Mouse (Mus musculus): Measurements from ENCODE around the gene Prdx2. TPM values are rescaled to one million over a fixed set of nuclear protein-coding genes. Genes with fewer than 3 reads are reported as not detected.

Gene Prdx2
- total RNA-seq, 1 experiment, result 328 TPM

- peaks cover 15% of the 10 kb centered on the region for H3K36me3 ChIP-seq (ENCODE audit: control insufficient read depth, insufficient read depth, low read length, poor library complexity, severe bottlenecking)
- peak overlapping the region; percentile 85 for H3K27ac ChIP-seq (ENCODE audit: insufficient read depth, low read depth, low read length, poor library complexity, severe bottlenecking)
- H3K4me1 ChIP-seq (ENCODE audit: control insufficient read depth in 2 of 2, insufficient read depth in 2 of 2, low read length in 2 of 2, poor library complexity in 1 of 2), result peaks cover 4 to 5% of the 10 kb centered on the region in 2 experiments; a peak in 2 of 4 replicates
- peak overlapping the region; percentile 86 for H3K9ac ChIP-seq (ENCODE audit: insufficient read depth, low read depth, low read length, poor library complexity, severe bottlenecking)
- H3K4me3 ChIP-seq (ENCODE audit: insufficient read depth in 1 of 2, low read depth in 1 of 2, low read length in 2 of 2, poor library complexity in 1 of 2, severe bottlenecking in 1 of 2), result peak overlapping the region; percentile 59 to 83
- no peak for DNase-seq (ENCODE audit: low read depth, low spot score)
- H3K9me3 ChIP-seq (ENCODE audit: control insufficient read depth, insufficient read depth, low read depth, low read length), result no peaks in the 10 kb centered on the region
- TF ChIP-seq HCFC1 (IDR thresholded peaks at IDR 0.05; ENCODE audit: borderline replicate concordance, insufficient read depth, low read length) (no peak), MAFK (IDR thresholded peaks at IDR 0.05; ENCODE audit: insufficient read depth, low read depth, low read length) (no peak), ZC3H11A (IDR thresholded peaks at IDR 0.05; ENCODE audit: borderline replicate concordance, low read depth, low read length) (peak; percentile 45), CHD2 (IDR thresholded peaks at IDR 0.05; ENCODE audit: low read depth, low read length) (0 out of 2 replicates have a peak, but pooled peaks have one; percentile 30), ZNF384 (IDR thresholded peaks at IDR 0.05; ENCODE audit: low read depth, low read length) (peak; percentile 60; the same call in 1 of the 2 replicates)
- in situ Hi-C loops (cut with MboI; ENCODE audit: low sequenced_read_pairs in 2 of 2, unreplicated experiment in 2 of 2), result no loop called here
These were observed 6.0 kb downstream of the Prdx2 start for GRCm38 (mm10) chr8:84975434-84975833.

DNA sequence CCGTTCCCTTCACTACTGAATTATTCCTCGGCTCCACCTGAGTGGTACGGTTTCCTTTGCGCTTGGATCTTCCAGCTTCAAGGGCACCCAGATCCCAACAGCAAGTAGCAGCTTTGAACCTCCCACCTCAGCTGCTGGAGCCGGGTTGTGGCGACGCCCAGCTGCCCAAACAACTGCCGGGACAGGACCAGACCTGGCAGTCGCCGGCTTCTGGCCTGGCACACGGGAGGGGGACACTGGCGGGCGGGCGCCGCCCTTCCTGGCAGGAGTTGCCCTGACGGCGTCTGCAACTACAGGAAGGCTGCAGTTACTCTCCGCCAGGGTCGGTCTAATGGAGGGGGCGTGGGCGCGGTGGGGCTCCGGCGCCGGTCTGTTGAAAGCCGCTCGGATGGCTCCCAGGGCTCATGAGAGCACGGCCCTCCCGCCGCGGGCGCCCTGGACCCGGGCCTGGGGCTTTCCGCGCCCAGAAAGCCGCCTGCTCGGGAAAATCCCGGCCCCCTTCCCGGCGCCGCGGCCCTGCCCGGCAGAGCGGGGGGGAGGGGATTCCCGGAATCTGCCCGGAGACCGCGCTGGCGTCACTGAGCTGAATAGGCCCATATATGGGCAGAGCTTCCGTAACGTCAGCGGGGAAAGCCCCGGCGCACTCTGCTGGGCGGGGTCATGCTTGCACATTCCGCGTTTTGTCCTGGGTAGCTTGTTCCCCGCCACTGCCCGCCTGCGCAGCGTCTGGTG lies 6.8 kb downstream of the Prdx2 start:
- Histone ChIP-seq H3K9me3 (ENCODE audit: control insufficient read depth, insufficient read depth, low read depth, low read length) (no peaks in the 10 kb centered on the region), H3K27ac (ENCODE audit: insufficient read depth, low read depth, low read length, poor library complexity, severe bottlenecking) (peak overlapping the region; percentile 85), H3K9ac (ENCODE audit: insufficient read depth, low read depth, low read length, poor library complexity, severe bottlenecking) (peak overlapping the region; percentile 86), H3K4me3 (ENCODE audit: insufficient read depth in 1 of 2, low read depth in 1 of 2, low read length in 2 of 2, poor library complexity in 1 of 2, severe bottlenecking in 1 of 2) (peak overlapping the region; percentile 59 to 83), H3K4me1 (ENCODE audit: control insufficient read depth in 2 of 2, insufficient read depth in 2 of 2, low read length in 2 of 2, poor library complexity in 1 of 2) (peaks cover 6 to 7% of the 10 kb centered on the region in 2 experiments; a peak in 3 of 4 replicates), H3K36me3 (ENCODE audit: control insufficient read depth, insufficient read depth, low read length, poor library complexity, severe bottlenecking) (peaks cover 10% of the 10 kb centered on the region)
- in situ Hi-C loops (cut with MboI; ENCODE audit: low sequenced_read_pairs in 2 of 2, unreplicated experiment in 2 of 2), result no loop called here
- TF ChIP-seq HCFC1 (IDR thresholded peaks at IDR 0.05; ENCODE audit: borderline replicate concordance, insufficient read depth, low read length) (no peak; the same call in 1 of the 2 replicates), ZC3H11A (IDR thresholded peaks at IDR 0.05; ENCODE audit: borderline replicate concordance, low read depth, low read length) (no peak), MAFK (IDR thresholded peaks at IDR 0.05; ENCODE audit: insufficient read depth, low read depth, low read length) (no peak), CHD2 (IDR thresholded peaks at IDR 0.05; ENCODE audit: low read depth, low read length) (peak; percentile 26; the same call in 1 of the 2 replicates), ZNF384 (IDR thresholded peaks at IDR 0.05; ENCODE audit: low read depth, low read length) (no peak)
- no peak for DNase-seq (ENCODE audit: low read depth, low spot score)

DNA sequence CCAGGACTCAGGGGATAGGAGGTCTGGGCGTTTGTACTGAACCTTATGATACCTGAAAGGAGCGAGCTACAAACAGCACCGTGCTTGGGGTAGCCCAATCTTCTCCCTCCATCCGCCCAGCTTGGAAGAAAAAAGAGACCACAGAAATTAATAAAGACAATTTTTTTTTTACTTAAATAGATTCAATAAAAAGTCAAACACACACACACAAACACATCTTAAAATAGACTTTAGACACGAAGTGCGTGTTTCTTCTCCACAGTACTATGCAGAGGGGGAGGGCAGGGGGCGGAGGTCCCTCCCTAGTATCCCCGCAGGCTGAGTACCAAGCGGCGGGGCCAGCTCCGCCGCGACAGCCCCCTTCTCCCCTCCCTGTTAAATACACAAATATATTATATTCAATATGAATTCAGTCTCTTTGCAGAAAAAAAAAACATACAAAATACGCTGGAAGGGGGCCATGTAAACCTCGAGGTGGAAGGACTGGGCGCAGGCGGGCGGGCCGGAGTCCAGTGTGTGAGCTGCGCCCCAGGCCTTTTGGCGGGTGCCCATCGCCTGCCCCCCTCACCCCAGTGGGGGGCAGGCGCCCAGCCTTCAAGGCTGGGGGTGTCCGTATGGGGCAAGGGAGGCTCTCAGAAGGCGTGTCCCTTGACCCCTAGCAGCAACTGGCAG lies 7.5 kb downstream of the Prdx2 start:
- H3K4me1 ChIP-seq (ENCODE audit: control insufficient read depth in 2 of 2, insufficient read depth in 2 of 2, low read length in 2 of 2, poor library complexity in 1 of 2), result peaks cover 7 to 10% of the 10 kb centered on the region in 2 experiments; a peak in 3 of 4 replicates
- in situ Hi-C loops (cut with MboI; ENCODE audit: low sequenced_read_pairs in 2 of 2, unreplicated experiment in 2 of 2), result no loop called here

DNA sequence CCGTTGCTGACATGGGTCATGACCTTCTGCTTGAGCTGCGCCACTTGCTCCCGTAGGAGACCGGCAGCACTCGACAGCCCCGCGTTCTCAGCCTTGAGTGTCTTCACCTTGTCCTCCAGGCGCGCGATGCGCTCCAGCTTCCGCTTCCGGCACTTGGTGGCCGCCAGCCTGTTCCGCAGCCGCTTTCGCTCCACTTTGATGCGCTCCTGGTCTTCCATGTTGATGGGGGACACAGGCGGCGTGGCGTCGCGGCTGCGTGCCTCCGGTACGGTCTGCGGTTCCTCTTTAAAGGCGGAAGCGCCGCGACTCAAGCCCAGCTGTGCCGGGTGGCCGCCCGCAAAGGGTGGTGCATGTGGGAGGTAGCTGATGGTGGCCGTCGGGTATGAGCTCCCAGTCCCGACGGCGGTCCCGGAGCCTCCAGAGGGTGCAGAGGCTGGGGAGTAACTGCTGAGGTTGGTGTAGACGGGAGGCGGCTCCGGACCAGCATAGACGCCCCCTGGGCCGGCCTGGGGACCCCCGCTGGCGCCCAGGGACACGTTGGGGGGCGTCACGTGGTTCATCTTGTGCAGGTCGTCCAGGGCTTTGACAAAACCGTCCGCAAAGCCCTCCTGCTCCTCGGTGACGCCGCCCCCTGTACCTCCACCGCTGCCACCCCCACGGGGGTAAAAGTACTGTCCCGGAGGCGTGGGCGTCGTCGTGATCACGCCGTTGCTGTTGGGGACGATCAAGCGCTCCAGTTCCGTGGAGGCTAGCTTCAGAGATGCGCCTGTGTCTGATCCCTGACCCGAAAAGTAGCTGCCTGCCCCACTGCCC lies 8.3 kb downstream of the Prdx2 start:
- TF ChIP-seq ZC3H11A (IDR thresholded peaks at IDR 0.05; ENCODE audit: borderline replicate concordance, low read depth, low read length) (no peak), MAFK (IDR thresholded peaks at IDR 0.05; ENCODE audit: insufficient read depth, low read depth, low read length) (no peak), CHD2 (IDR thresholded peaks at IDR 0.05; ENCODE audit: low read depth, low read length) (no peak), HCFC1 (IDR thresholded peaks at IDR 0.05; ENCODE audit: borderline replicate concordance, insufficient read depth, low read length) (0 out of 2 replicates have a peak, but pooled peaks have one; percentile 15)
- no peak for DNase-seq (ENCODE audit: low read depth, low spot score)
- peaks cover 7 to 16% of the 10 kb centered on the region in 2 experiments; a peak in 3 of 4 replicates for H3K4me1 ChIP-seq (ENCODE audit: control insufficient read depth in 2 of 2, insufficient read depth in 2 of 2, low read length in 2 of 2, poor library complexity in 1 of 2)

More for the DNA sequence above, 7.5 kb downstream of the Prdx2 start:
- Histone ChIP-seq H3K9me3 (ENCODE audit: control insufficient read depth, insufficient read depth, low read depth, low read length) (no peaks in the 10 kb centered on the region), H3K4me3 (ENCODE audit: insufficient read depth in 1 of 2, low read depth in 1 of 2, low read length in 2 of 2, poor library complexity in 1 of 2, severe bottlenecking in 1 of 2) (peak overlapping the region; percentile 59 to 83), H3K27ac (ENCODE audit: insufficient read depth, low read depth, low read length, poor library complexity, severe bottlenecking) (peak overlapping the region; percentile 65), H3K9ac (ENCODE audit: insufficient read depth, low read depth, low read length, poor library complexity, severe bottlenecking) (peak overlapping the region; percentile 86), H3K36me3 (ENCODE audit: control insufficient read depth, insufficient read depth, low read length, poor library complexity, severe bottlenecking) (peaks cover 3% of the 10 kb centered on the region)
- DNase-seq (ENCODE audit: low read depth, low spot score), result no peak
- TF ChIP-seq CHD2 (IDR thresholded peaks at IDR 0.05; ENCODE audit: low read depth, low read length), result no peak; the same call in 1 of the 2 replicates
- TF ChIP-seq HCFC1 (IDR thresholded peaks at IDR 0.05; ENCODE audit: borderline replicate concordance, insufficient read depth, low read length), result no peak
- TF ChIP-seq MAFK (IDR thresholded peaks at IDR 0.05; ENCODE audit: insufficient read depth, low read depth, low read length), result no peak
- TF ChIP-seq ZC3H11A (IDR thresholded peaks at IDR 0.05; ENCODE audit: borderline replicate concordance, low read depth, low read length), result no peak
- no peak for TF ChIP-seq ZNF384 (IDR thresholded peaks at IDR 0.05; ENCODE audit: low read depth, low read length)

More for the DNA sequence above, 8.3 kb downstream of the Prdx2 start:
- H3K4me3 ChIP-seq (ENCODE audit: insufficient read depth in 1 of 2, low read depth in 1 of 2, low read length in 2 of 2, poor library complexity in 1 of 2, severe bottlenecking in 1 of 2), result peak overlapping the region; percentile 59 to 83
- no peaks in the 10 kb centered on the region for H3K9me3 ChIP-seq (ENCODE audit: control insufficient read depth, insufficient read depth, low read depth, low read length)
- H3K27ac ChIP-seq (ENCODE audit: insufficient read depth, low read depth, low read length, poor library complexity, severe bottlenecking), result peak overlapping the region; percentile 65
- peaks cover 3% of the 10 kb centered on the region for H3K36me3 ChIP-seq (ENCODE audit: control insufficient read depth, insufficient read depth, low read length, poor library complexity, severe bottlenecking)
- peak overlapping the region; percentile 86 for H3K9ac ChIP-seq (ENCODE audit: insufficient read depth, low read depth, low read length, poor library complexity, severe bottlenecking)
- in situ Hi-C loops (cut with MboI; ENCODE audit: low sequenced_read_pairs in 2 of 2, unreplicated experiment in 2 of 2), result no loop called here
